Comparison of ENCODE assay signal across 14 mouse cellular contexts in the genomic region with DNA sequence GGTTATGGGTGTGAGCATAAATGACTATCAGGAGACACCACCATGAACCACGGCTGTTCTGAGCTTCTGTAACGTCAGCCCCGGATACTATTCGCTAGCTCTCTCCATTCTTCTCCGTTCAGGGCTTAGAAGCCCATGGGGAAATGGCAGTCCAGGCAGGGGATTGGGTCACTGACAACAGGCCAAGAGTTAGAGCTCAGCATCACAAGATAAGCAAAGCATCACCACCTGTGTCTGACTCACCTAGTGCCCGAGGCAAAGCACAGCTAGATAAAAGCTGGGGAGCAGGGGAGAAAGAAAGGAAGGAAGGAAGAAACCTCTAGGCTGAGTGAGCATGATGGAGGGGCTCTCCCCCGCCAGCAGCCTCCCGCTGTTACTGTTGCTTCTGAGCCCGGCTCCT. TPM values are rescaled to one million over a fixed set of nuclear protein-coding genes. Genes with fewer than 3 reads are reported as not detected.
DNase-seq lines count a peak whose midpoint lies in the region; TF ChIP-seq lines count a peak whose summit lies in the region.
"Not testable (repeated sequence)": the region's sequence is repeated elsewhere in the genome, so short reads cannot be mapped to it uniquely, and the experiment has no call there.
"Had no signal": no experiment of that assay in that cellular context is flagged by ENCODE, and none has a peak within 500 bp of the region (broad histone marks: within the 10 kb centered on the region; RNA-seq: fewer than 3 reads in every experiment).

Gene Ccl27b (plus strand): TSS at position 301 of the 400 bp plus-strand sequence.

- H3K4me3 ChIP-seq in cortical plate, adult 2 months (ENCODE audit: insufficient read depth, low read length), result not testable (repeated sequence)

- TF ChIP-seq POLR2A in cortical plate, adult 2 months (IDR thresholded peaks at IDR 0.05; ENCODE audit: extremely low read depth, insufficient read depth, low read length), result not testable (repeated sequence)

- H3K27ac ChIP-seq in cortical plate, adult 2 months (ENCODE audit: insufficient read depth, low read length), result not testable (repeated sequence)

- H3K4me1 ChIP-seq in cortical plate, adult 2 months (ENCODE audit: control insufficient read depth, insufficient read depth, low read length), result not testable (repeated sequence)

- TF ChIP-seq CTCF in cortical plate, adult 2 months (IDR thresholded peaks at IDR 0.05; ENCODE audit: extremely low read depth, insufficient read depth, low read length), result not testable (repeated sequence)

- DNase-seq in adrenal gland, postnatal 14 days; adrenal gland, postnatal 25 days: not testable (repeated sequence)

RNA-seq across cellular contexts. Expression of gene Ccl27b, which starts in this region (rescaled TPM):
- total RNA-seq in adrenal gland, postnatal 14 days (2021), result 20.8 TPM in 1 of 2 replicates, not detected in the other
- 20.7 TPM in 1 of 2 replicates, not detected in the other for total RNA-seq in adrenal gland, postnatal 25 days (2021)
- polyA plus RNA-seq in cortical plate, adult 2 months (2012; rRNA removed), result 25.3 and 29.0 TPM in 2 replicates
- total RNA-seq: adrenal gland, adult 2 months; adrenal gland, postnatal 4 days; CH12.LX; ES-E14; G1E; MEL had no signal
- polyA plus RNA-seq: activated CD4-positive, CD25-positive, alpha-beta regulatory T cell, adult 4 months; adrenal gland, adult 2 months; brain, embryonic 14.5 days; C2C12; CD4-positive, CD25-positive, alpha-beta regulatory T cell, adult 4 months; G1E; Patski had no signal
